Mouse (Mus musculus): Measurements from ENCODE around the gene Tmem115.

DNA sequence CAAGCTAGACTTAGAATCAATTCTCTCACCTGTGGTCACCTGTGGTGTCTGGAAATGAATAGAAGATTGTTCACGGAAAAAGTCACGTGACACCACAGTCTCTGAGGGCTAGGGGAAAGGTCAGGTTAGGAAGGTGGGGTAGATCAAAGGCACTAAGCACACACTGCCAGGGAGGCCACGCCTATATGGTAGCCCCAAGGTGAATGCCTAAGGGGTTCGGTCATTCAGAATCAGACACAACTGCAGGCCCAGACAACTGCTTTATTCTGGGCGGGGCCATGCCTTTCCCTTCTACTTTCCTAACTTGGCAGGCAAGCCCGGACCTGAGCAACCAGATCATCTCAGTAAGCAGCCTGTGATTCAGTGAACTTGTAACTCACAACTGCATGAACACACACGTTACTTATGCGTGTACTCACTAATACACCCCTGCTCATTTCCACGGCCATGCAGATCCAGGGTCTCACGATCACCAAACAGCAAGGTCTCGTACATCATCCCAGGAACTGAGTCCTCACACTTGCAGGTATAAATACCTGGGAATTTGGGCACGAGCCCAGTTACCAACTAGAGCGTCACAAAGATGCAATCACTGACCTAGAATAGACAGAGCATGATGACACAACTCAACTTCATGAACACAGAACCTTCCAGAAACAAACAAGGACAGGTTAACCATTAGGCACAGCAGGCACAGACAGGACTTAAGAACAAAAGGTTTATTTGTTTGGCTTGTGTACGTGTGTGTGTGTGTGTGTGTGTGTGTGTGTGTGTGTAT is 42.0 kb downstream of the Tmem115 start:
- TF ChIP-seq CTCF (IDR thresholded peaks at IDR 0.05) (no peak), POLR2A (IDR thresholded peaks at IDR 0.05; ENCODE audit: insufficient read depth, low read depth, low read length) (no peak)
